Mouse (Mus musculus): ENCODE results near the gene Ntm. TPM values are rescaled to one million over a fixed set of nuclear protein-coding genes. Genes with fewer than 3 reads are reported as not detected.

Gene Ntm
- polyA plus RNA-seq, 1 experiment from 2014 or later: 48.5 TPM

DNA sequence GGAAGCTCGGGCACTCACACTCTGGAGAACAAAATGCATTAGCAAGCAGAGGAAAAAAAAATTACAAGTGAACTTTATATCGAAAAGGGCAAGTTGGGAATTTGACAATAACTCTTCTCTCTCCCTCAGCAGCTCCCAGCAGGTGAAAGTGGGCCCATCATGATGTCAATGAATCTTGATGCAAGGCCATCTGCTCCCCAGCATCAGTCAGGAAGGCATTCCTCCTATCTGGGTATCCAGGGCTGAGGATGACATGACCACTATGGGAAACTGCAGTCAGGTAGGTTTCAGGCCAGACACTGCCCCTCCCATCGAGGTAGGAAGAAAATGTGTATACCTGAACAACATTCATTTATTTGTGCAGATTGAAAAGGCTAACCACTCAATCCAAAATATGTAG, 838.5 kb downstream of the Ntm start:
- H3K4me3 ChIP-seq (ENCODE audit: low read length): no peak overlapping the region
- no peak for ATAC-seq (ENCODE audit: low FRiP score, low TSS enrichment)
- H3K27ac ChIP-seq (ENCODE audit: low read depth, low read length): no peak overlapping the region
- no peaks in the 10 kb centered on the region for H3K4me1 ChIP-seq (ENCODE audit: control insufficient read depth, insufficient read depth, low read length)
- H3K4me2 ChIP-seq (replicated peaks; ENCODE audit: low read depth, low read length): no peak overlapping the region
- H3K36me3 ChIP-seq (ENCODE audit: control insufficient read depth, insufficient read depth, low read length): no peaks in the 10 kb centered on the region
- no peaks in the 10 kb centered on the region for H3K9me3 ChIP-seq (ENCODE audit: control insufficient read depth, low read length)
- WGBS: 79% methylated on average over 3 of the region's 3 CpGs
- no peak overlapping the region for H3K9ac ChIP-seq (ENCODE audit: low read depth, low read length)
- no peaks in the 10 kb centered on the region for H3K27me3 ChIP-seq (ENCODE audit: control insufficient read depth, insufficient read depth, low read length)

DNA sequence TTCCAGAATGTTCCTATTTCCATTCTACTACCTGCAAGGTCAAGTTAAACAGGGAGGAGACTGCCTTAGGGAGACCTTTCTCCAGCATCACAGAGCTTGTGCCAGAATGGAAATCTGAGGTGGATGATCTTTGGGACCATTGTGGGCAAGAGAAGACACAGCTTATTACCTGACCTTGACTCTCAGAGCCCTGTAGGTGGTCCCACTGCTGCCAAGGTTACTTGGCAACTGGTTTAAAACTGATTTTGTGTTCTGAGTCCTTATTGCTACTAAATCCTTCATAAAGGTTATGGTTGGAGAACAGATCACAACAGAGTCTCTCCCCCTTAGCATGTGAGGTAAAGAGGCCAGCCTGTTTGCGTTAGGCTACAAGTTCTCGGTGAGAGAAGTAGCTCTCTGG, 839.1 kb downstream of the Ntm start:
- Histone ChIP-seq H3K4me2 (replicated peaks; ENCODE audit: low read depth, low read length) (no peak overlapping the region), H3K36me3 (ENCODE audit: control insufficient read depth, insufficient read depth, low read length) (no peaks in the 10 kb centered on the region), H3K9ac (ENCODE audit: low read depth, low read length) (no peak overlapping the region), H3K4me3 (ENCODE audit: low read length) (no peak overlapping the region), H3K9me3 (ENCODE audit: control insufficient read depth, low read length) (no peaks in the 10 kb centered on the region), H3K27ac (ENCODE audit: low read depth, low read length) (no peak overlapping the region), H3K4me1 (ENCODE audit: control insufficient read depth, insufficient read depth, low read length) (no peaks in the 10 kb centered on the region), H3K27me3 (ENCODE audit: control insufficient read depth, insufficient read depth, low read length) (no peaks in the 10 kb centered on the region)
- ATAC-seq (ENCODE audit: low FRiP score, low TSS enrichment): no peak
- 76% methylated on average over 2 of the region's 2 CpGs for WGBS

DNA sequence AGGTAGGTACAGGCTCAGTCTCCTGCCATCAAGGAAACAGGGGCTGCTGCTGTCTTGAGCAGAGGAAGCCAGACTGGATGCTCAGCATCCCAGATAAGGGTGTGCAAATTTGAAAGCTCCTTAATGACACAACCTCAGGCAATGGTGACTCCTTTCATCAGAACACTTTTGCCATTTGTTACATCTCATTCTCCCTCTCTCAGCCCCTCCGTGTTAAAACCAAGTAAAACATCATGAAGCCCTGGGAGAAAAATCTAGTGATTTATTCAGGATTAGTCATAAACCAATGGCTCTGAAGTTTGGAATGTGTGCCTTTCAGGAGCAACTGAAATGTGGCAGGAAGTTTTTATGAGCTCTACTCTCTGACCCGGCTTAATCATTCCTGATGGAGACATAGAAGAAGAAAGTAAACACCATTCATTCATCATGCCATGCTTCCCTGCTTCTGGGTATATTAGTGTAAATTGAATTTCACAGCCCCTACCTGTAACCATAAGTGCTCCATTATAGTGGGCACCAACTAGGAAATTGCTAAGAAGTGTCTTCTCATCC, 845.3 kb downstream of the Ntm start:
- no peak overlapping the region for H3K4me2 ChIP-seq (replicated peaks; ENCODE audit: low read depth, low read length)
- H3K27me3 ChIP-seq (ENCODE audit: control insufficient read depth, insufficient read depth, low read length): no peaks in the 10 kb centered on the region
- ATAC-seq (ENCODE audit: low FRiP score, low TSS enrichment): peak; percentile 64; the same call in 1 of the 2 replicates
- no peaks in the 10 kb centered on the region for H3K36me3 ChIP-seq (ENCODE audit: control insufficient read depth, insufficient read depth, low read length)
- peaks cover 12% of the 10 kb centered on the region; the same call in 1 of the 2 replicates for H3K4me1 ChIP-seq (ENCODE audit: control insufficient read depth, insufficient read depth, low read length)
- no peaks in the 10 kb centered on the region for H3K9me3 ChIP-seq (ENCODE audit: control insufficient read depth, low read length)
- H3K9ac ChIP-seq (ENCODE audit: low read depth, low read length): no peak overlapping the region
- WGBS: 5% methylated on average over 2 of the region's 2 CpGs
- no peak overlapping the region for H3K4me3 ChIP-seq (ENCODE audit: low read length)
- H3K27ac ChIP-seq (ENCODE audit: low read depth, low read length): 0 out of 2 replicates have a peak overlapping the region, but pooled peaks have one; percentile 20

DNA sequence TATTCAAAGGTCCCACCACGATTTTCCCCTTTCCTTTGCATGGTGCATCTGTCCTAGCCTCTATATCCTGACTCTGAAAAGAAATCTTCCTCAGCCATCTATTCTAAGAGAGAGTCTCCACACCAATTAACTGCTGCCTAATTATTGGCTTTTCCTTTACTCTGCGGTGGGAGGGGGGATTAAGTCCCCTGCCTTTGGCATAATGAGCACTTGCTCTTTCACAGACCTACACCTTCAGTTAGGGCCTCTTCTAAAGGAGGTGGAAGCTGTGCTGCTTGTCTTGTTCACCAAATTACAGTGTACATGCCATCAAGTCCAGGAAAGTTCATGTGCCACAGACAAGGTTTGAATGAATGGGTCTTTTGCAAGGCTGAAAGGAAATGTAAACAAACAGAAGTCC, 847.6 kb downstream of the Ntm start:
- no peaks in the 10 kb centered on the region for H3K27me3 ChIP-seq (ENCODE audit: control insufficient read depth, insufficient read depth, low read length)
- no peaks in the 10 kb centered on the region for H3K9me3 ChIP-seq (ENCODE audit: control insufficient read depth, low read length)
- no peak for ATAC-seq (ENCODE audit: low FRiP score, low TSS enrichment)
- no peak overlapping the region for H3K4me3 ChIP-seq (ENCODE audit: low read length)
- no peak overlapping the region for H3K9ac ChIP-seq (ENCODE audit: low read depth, low read length)
- H3K4me2 ChIP-seq (replicated peaks; ENCODE audit: low read depth, low read length): no peak overlapping the region
- 60% methylated on average over 2 of the region's 2 CpGs for WGBS
- H3K36me3 ChIP-seq (ENCODE audit: control insufficient read depth, insufficient read depth, low read length): no peaks in the 10 kb centered on the region
- H3K27ac ChIP-seq (ENCODE audit: low read depth, low read length): no peak overlapping the region
- H3K4me1 ChIP-seq (ENCODE audit: control insufficient read depth, insufficient read depth, low read length): peaks cover 12% of the 10 kb centered on the region; the same call in 1 of the 2 replicates

DNA sequence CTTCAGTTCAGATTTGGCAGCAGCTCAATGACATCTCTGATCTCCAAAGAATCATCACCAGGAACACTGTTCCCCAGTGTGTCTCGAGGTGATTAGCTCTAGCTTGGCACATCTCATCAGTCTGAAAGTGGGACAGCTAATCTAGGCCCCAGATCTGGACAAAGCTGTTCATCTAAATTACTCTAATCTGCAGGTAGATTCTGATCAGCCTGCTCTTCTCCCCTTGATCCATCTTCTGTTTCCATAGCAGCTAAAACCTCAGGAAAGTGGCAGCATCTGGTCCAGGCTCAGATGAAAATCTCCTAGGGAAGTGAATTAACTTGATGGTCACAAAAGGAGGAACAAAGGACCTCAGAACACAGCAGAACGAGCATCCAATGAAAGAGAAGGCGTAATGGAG, 856.2 kb downstream of the Ntm start:
- Histone ChIP-seq H3K4me1 (ENCODE audit: control insufficient read depth, insufficient read depth, low read length) (no peaks in the 10 kb centered on the region), H3K9me3 (ENCODE audit: control insufficient read depth, low read length) (no peaks in the 10 kb centered on the region), H3K27me3 (ENCODE audit: control insufficient read depth, insufficient read depth, low read length) (no peaks in the 10 kb centered on the region), H3K9ac (ENCODE audit: low read depth, low read length) (no peak overlapping the region), H3K4me2 (replicated peaks; ENCODE audit: low read depth, low read length) (no peak overlapping the region), H3K4me3 (ENCODE audit: low read length) (no peak overlapping the region), H3K36me3 (ENCODE audit: control insufficient read depth, insufficient read depth, low read length) (no peaks in the 10 kb centered on the region), H3K27ac (ENCODE audit: low read depth, low read length) (no peak overlapping the region)
- WGBS: 74% methylated on average over 3 of the region's 3 CpGs
- ATAC-seq (ENCODE audit: low FRiP score, low TSS enrichment): no peak

DNA sequence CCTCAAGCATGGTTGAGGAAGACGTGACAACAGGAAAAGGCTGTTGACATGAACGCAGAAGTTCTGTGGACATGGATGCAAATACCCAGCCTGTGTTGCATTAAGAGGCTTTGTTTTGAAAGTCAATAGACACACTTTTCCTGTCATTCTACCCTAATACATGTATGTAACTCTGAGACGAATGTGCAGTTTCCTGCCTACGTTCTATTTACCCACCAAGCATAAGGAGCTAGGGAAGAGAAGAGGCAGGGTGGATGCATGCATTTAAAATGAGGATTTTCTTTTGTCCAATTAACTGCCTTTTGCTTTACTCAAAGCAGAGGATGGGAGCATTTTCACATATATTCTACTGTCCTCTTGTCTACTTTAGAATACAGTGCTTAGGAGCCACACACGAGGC, 858.5 kb downstream of the Ntm start:
- no peak for ATAC-seq (ENCODE audit: low FRiP score, low TSS enrichment)
- Histone ChIP-seq H3K4me2 (replicated peaks; ENCODE audit: low read depth, low read length) (no peak overlapping the region), H3K27me3 (ENCODE audit: control insufficient read depth, insufficient read depth, low read length) (no peaks in the 10 kb centered on the region), H3K27ac (ENCODE audit: low read depth, low read length) (no peak overlapping the region), H3K9me3 (ENCODE audit: control insufficient read depth, low read length) (no peaks in the 10 kb centered on the region), H3K36me3 (ENCODE audit: control insufficient read depth, insufficient read depth, low read length) (no peaks in the 10 kb centered on the region), H3K4me3 (ENCODE audit: low read length) (no peak overlapping the region), H3K4me1 (ENCODE audit: control insufficient read depth, insufficient read depth, low read length) (no peaks in the 10 kb centered on the region), H3K9ac (ENCODE audit: low read depth, low read length) (no peak overlapping the region)
- WGBS: 77% methylated on average over 5 of the region's 5 CpGs

DNA sequence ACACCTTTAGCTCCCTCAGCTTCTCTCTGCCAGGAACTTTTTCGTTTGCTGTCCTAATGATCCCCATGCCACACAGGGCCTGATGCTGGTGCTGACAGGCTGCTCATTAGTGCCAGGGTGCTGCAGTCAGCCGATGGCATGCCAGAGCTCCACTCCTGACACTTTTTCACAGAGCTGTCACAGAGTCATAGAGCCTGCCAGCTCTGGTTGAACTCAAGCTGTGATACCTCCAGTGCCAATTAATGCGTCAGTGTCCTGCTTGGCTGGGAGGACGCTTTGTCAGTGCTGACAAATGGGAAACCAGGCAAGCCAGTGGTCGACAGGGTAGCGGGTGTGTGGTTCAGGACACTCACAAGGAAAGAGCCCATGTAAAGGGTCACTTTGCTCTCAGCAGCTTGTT, 858.9 kb downstream of the Ntm start:
- H3K9ac ChIP-seq (ENCODE audit: low read depth, low read length): no peak overlapping the region
- no peaks in the 10 kb centered on the region for H3K4me1 ChIP-seq (ENCODE audit: control insufficient read depth, insufficient read depth, low read length)
- no peak overlapping the region for H3K4me3 ChIP-seq (ENCODE audit: low read length)
- H3K27ac ChIP-seq (ENCODE audit: low read depth, low read length): no peak overlapping the region
- no peaks in the 10 kb centered on the region for H3K36me3 ChIP-seq (ENCODE audit: control insufficient read depth, insufficient read depth, low read length)
- H3K9me3 ChIP-seq (ENCODE audit: control insufficient read depth, low read length): no peaks in the 10 kb centered on the region
- WGBS: 58% methylated on average over 6 of the region's 6 CpGs
- H3K4me2 ChIP-seq (replicated peaks; ENCODE audit: low read depth, low read length): no peak overlapping the region
- H3K27me3 ChIP-seq (ENCODE audit: control insufficient read depth, insufficient read depth, low read length): no peaks in the 10 kb centered on the region
- no peak for ATAC-seq (ENCODE audit: low FRiP score, low TSS enrichment)

DNA sequence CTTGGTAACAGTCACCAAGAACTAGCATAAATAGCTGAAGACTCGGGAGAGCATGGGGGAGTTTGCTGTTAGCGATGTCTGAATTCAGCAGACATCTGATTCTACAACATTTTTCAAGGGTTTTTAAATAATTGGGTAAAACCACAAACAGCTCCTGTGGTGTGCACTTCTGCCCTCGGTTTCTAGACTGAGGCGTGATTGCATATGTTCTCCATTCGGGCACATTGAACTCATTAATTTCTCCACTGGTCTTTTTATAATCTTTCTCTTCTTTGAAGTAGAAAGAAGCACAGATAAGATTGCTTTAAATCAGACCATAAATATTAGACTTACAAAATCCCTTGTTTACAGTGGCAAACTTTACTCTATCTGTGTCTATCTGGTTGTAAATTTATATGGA, 862.3 kb downstream of the Ntm start:
- Histone ChIP-seq H3K27ac (ENCODE audit: low read depth, low read length) (no peak overlapping the region), H3K4me2 (replicated peaks; ENCODE audit: low read depth, low read length) (no peak overlapping the region), H3K9ac (ENCODE audit: low read depth, low read length) (no peak overlapping the region), H3K4me1 (ENCODE audit: control insufficient read depth, insufficient read depth, low read length) (no peaks in the 10 kb centered on the region), H3K4me3 (ENCODE audit: low read length) (no peak overlapping the region), H3K9me3 (ENCODE audit: control insufficient read depth, low read length) (no peaks in the 10 kb centered on the region), H3K36me3 (ENCODE audit: control insufficient read depth, insufficient read depth, low read length) (no peaks in the 10 kb centered on the region), H3K27me3 (ENCODE audit: control insufficient read depth, insufficient read depth, low read length) (no peaks in the 10 kb centered on the region)
- no peak for ATAC-seq (ENCODE audit: low FRiP score, low TSS enrichment)
- WGBS: 74% methylated on average over 5 of the region's 5 CpGs

DNA sequence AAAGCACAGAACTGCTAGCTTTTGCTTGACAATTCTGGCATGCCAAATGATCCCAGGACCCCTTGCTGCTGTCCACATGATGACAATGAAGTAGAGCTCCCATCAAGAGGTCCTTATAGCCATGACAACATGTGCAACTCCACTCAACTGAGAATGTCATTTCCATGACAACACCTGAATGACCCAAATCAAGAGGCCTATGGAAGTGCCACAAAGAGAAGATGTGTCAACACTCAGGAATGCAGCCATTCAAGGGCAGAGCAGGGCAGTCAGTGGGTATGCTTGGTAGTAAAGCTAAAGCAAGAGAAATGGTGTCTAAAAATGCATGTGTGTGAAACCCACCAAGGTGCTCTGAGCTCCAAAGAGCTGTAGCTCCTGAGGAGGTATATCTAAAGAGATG, 870.5 kb downstream of the Ntm start:
- no peaks in the 10 kb centered on the region for H3K27me3 ChIP-seq (ENCODE audit: control insufficient read depth, insufficient read depth, low read length)
- H3K4me1 ChIP-seq (ENCODE audit: control insufficient read depth, insufficient read depth, low read length): no peaks in the 10 kb centered on the region
- no peak overlapping the region for H3K27ac ChIP-seq (ENCODE audit: low read depth, low read length)
- no peaks in the 10 kb centered on the region for H3K36me3 ChIP-seq (ENCODE audit: control insufficient read depth, insufficient read depth, low read length)
- H3K9ac ChIP-seq (ENCODE audit: low read depth, low read length): no peak overlapping the region
- no peak for ATAC-seq (ENCODE audit: low FRiP score, low TSS enrichment)
- H3K4me2 ChIP-seq (replicated peaks; ENCODE audit: low read depth, low read length): no peak overlapping the region
- H3K9me3 ChIP-seq (ENCODE audit: control insufficient read depth, low read length): no peaks in the 10 kb centered on the region
- H3K4me3 ChIP-seq (ENCODE audit: low read length): no peak overlapping the region

Measured in kidney, embryonic 14.5 days (tissue).